15 mouse cellular contexts compared by ENCODE assay signal in the genomic region with DNA sequence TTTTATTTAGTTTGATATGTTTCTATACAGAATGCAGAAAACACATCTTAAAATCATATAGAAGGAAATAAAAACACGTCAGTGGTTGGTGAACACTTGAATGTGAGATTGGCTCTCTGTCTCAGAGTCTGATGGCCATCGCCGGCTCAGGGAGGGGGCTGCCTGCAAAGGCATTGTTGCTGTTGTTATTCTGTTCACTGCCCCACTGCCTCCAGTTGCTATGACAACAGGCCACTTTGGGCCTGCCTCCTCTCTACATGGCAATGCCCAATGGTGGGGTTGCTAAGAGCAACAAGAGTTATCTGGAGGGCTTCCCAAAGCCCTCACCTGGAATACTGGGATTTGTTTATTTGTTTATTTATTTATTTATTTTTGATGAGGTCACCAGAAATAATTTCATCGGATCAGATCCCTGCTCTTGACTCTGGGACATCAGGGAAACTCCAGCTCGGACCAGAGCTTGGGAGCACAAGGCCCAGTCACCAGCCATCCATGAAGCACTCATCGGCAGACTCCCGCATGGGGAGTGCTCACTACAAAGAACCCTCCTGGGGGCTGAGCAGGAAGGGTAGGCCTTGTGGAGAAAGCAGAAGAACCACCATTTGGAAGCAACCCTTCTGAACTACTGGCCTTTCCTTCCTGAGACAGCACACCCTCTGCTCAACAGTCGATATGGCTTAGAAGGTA. TPM values are rescaled to one million over a fixed set of nuclear protein-coding genes. Genes with fewer than 3 reads are reported as not detected.
DNase-seq lines count a peak whose midpoint lies in the region; ATAC-seq and TF ChIP-seq lines count a peak whose summit lies in the region.
"Had no signal": no experiment of that assay in that cellular context is flagged by ENCODE, and none has a peak within 500 bp of the region (broad histone marks: within the 10 kb centered on the region; RNA-seq: fewer than 3 reads in every experiment).

No protein-coding gene starts in this region.

- 53% methylated on average over 8 of the region's 8 CpGs for WGBS in forebrain, embryonic 11.5 days
- 21% methylated on average over 8 of the region's 8 CpGs for WGBS in hindbrain, postnatal 0 days
- WGBS in neural tube, embryonic 15.5 days = 34% methylated on average over 8 of the region's 8 CpGs

- peak overlapping the region; percentile 82 for H3K27ac ChIP-seq in left cerebral cortex, adult 2 months
- no peak overlapping the region for H3K27ac ChIP-seq in forebrain, embryonic 11.5 days (ENCODE audit: low read depth, low read length)
- H3K27ac ChIP-seq in hindbrain, postnatal 0 days = peak overlapping the region; percentile 74
- peak overlapping the region; percentile 72 for H3K27ac ChIP-seq in neural tube, embryonic 15.5 days (replicated peaks)
- H3K27ac ChIP-seq: limb, embryonic 15.5 days had no signal

- DNase-seq in left cerebral cortex, adult 2 months (ENCODE audit: extremely low spot score in 1 of 2, low spot score in 2 of 2) = no peak
- DNase-seq in left cerebral cortex, adult 11 months (ENCODE audit: low spot score) = no peak
- peak; percentile 66 for DNase-seq in forebrain, embryonic 11.5 days (ENCODE audit: low spot score)
- DNase-seq in hindbrain, postnatal 0 days (ENCODE audit: low spot score) = peak; percentile 78
- DNase-seq in cerebellum, adult 9-10 months = no peak
- DNase-seq in thymus, postnatal 14 days = no peak
- DNase-seq in spleen, postnatal 4 days (ENCODE audit: low spot score in 2 of 2) = no peak
- DNase-seq: adrenal gland, postnatal 36 days; gastrocnemius, postnatal 25 days; heart, postnatal 10 days; kidney, adult 2 months; lung, postnatal 10 days; right cerebral cortex, postnatal 4 days had no signal

- TF ChIP-seq CTCF in left cerebral cortex, adult 2 months (IDR thresholded peaks at IDR 0.05) = no peak
- TF ChIP-seq CTCF in hindbrain, postnatal 0 days (IDR thresholded peaks at IDR 0.05; ENCODE audit: low read depth) = no peak

- no peaks in the 10 kb centered on the region for H3K9me3 ChIP-seq in forebrain, embryonic 11.5 days (ENCODE audit: control insufficient read depth, low read length)
- no peaks in the 10 kb centered on the region for H3K9me3 ChIP-seq in hindbrain, postnatal 0 days (ENCODE audit: low read length)
- H3K9me3 ChIP-seq in neural tube, embryonic 15.5 days (replicated peaks) = no peaks in the 10 kb centered on the region
- H3K9me3 ChIP-seq: limb, embryonic 15.5 days had no signal

- ATAC-seq in forebrain, embryonic 11.5 days (replicated peaks; ENCODE audit: low FRiP score) = peak; percentile 40; the same call in 1 of the 2 replicates
- ATAC-seq in hindbrain, postnatal 0 days = peak; percentile 53
- peak; percentile 51; the same call in 1 of the 2 replicates for ATAC-seq in neural tube, embryonic 15.5 days (ENCODE audit: low FRiP score)

- intact Hi-C loops in left cerebral cortex, adult 2 months (cut with DNase I) = loop anchor here (5.0 kb wide), 2 partner anchors 68 to 77 kb away; no protein-coding TSS in a partner anchor

- no peak overlapping the region; the same call in 1 of the 2 replicates for H3K4me2 ChIP-seq in forebrain, embryonic 11.5 days (ENCODE audit: low read depth, low read length, severe bottlenecking)
- no peak overlapping the region for H3K4me2 ChIP-seq in hindbrain, postnatal 0 days (ENCODE audit: low read depth, low read length)
- no peak overlapping the region for H3K4me2 ChIP-seq in neural tube, embryonic 15.5 days
- H3K4me2 ChIP-seq: limb, embryonic 15.5 days had no signal

- H3K36me3 ChIP-seq in forebrain, embryonic 11.5 days (ENCODE audit: control insufficient read depth, insufficient read depth, low read length) = peaks cover 10% of the 10 kb centered on the region
- peaks cover 25% of the 10 kb centered on the region for H3K36me3 ChIP-seq in hindbrain, postnatal 0 days (ENCODE audit: insufficient read depth, low read length)
- peaks cover 33% of the 10 kb centered on the region for H3K36me3 ChIP-seq in neural tube, embryonic 15.5 days

- no peak overlapping the region for H3K9ac ChIP-seq in forebrain, embryonic 11.5 days (ENCODE audit: low read length)
- H3K9ac ChIP-seq in hindbrain, postnatal 0 days (replicated peaks; ENCODE audit: low read length) = no peak overlapping the region
- no peak overlapping the region for H3K9ac ChIP-seq in neural tube, embryonic 15.5 days (replicated peaks)
- H3K9ac ChIP-seq: limb, embryonic 15.5 days had no signal

- no peaks in the 10 kb centered on the region for H3K27me3 ChIP-seq in forebrain, embryonic 11.5 days (ENCODE audit: control insufficient read depth, insufficient read depth, low read length)
- H3K27me3 ChIP-seq in hindbrain, postnatal 0 days (ENCODE audit: insufficient read depth, low read length) = no peaks in the 10 kb centered on the region
- H3K27me3 ChIP-seq in neural tube, embryonic 15.5 days (replicated peaks) = no peaks in the 10 kb centered on the region
- H3K27me3 ChIP-seq: limb, embryonic 15.5 days had no signal

- no peak overlapping the region for H3K4me3 ChIP-seq in left cerebral cortex, adult 2 months
- H3K4me3 ChIP-seq in forebrain, embryonic 11.5 days (ENCODE audit: low read depth, low read length) = no peak overlapping the region
- H3K4me3 ChIP-seq in hindbrain, postnatal 0 days (ENCODE audit: low read length) = no peak overlapping the region
- H3K4me3 ChIP-seq in neural tube, embryonic 15.5 days (replicated peaks) = no peak overlapping the region
- H3K4me3 ChIP-seq: limb, embryonic 15.5 days had no signal

- peaks cover 10% of the 10 kb centered on the region for H3K4me1 ChIP-seq in forebrain, embryonic 11.5 days (replicated peaks; ENCODE audit: control insufficient read depth, insufficient read depth, low read length)
- peaks cover 6% of the 10 kb centered on the region for H3K4me1 ChIP-seq in hindbrain, postnatal 0 days (ENCODE audit: insufficient read depth, low read length)
- peaks cover 30% of the 10 kb centered on the region for H3K4me1 ChIP-seq in neural tube, embryonic 15.5 days

RNA-seq across cellular contexts. Expression of a gene that starts 14.8 kb away (rescaled TPM):
- total RNA-seq in left cerebral cortex, adult 2 months (2021) = 100 to 1,000 TPM; 300 to 320 TPM
- 2.5 and 3.0 TPM in 2 replicates for polyA plus RNA-seq in forebrain, embryonic 11.5 days (2014; fragmentation: Nextera tagmentation; extraction: Ambion mirVana)
- 53.9 and 60.7 TPM in 2 replicates for total RNA-seq in hindbrain, postnatal 0 days (2014; rRNA removed)
- polyA plus RNA-seq in hindbrain, postnatal 0 days (2015; fragmentation: Nextera tagmentation; extraction: Ambion mirVana) = 6.5 and 7.4 TPM in 2 replicates
- polyA plus RNA-seq in neural tube, embryonic 15.5 days (2015; fragmentation: Nextera tagmentation; extraction: Ambion mirVana) = 8.8 and 9.7 TPM in 2 replicates

RNA-seq across cellular contexts. Expression of a gene that starts 58.7 kb away (rescaled TPM):
- total RNA-seq in left cerebral cortex, adult 2 months (2021) = 10 to 100 TPM; 77.4 to 77.5 TPM
- polyA plus RNA-seq in forebrain, embryonic 11.5 days (2014; fragmentation: Nextera tagmentation; extraction: Ambion mirVana) = 77.1 and 82.0 TPM in 2 replicates
- 127 and 129 TPM in 2 replicates for total RNA-seq in hindbrain, postnatal 0 days (2014; rRNA removed)
- 70.2 and 76.3 TPM in 2 replicates for polyA plus RNA-seq in hindbrain, postnatal 0 days (2015; fragmentation: Nextera tagmentation; extraction: Ambion mirVana)
- polyA plus RNA-seq in neural tube, embryonic 15.5 days (2015; fragmentation: Nextera tagmentation; extraction: Ambion mirVana) = 64.0 and 70.4 TPM in 2 replicates

Comparison
In these comparisons a context has a peak if more than half of its experiments do, and no peak if none do; other contexts are left out.
1. DNase-seq: peak in forebrain, embryonic 11.5 days (single experiment) and hindbrain, postnatal 0 days (single experiment); none in left cerebral cortex, adult 2 months (0 of 2), left cerebral cortex, adult 11 months (single experiment), cerebellum, adult 9-10 months (single experiment), thymus, postnatal 14 days (single experiment) and spleen, postnatal 4 days (0 of 2).
2. Peak in every context shown above with its lines, with median percentiles within 50 percentile points of each other: ATAC-seq.